26 mouse cellular contexts compared by ENCODE assay signal in genomic region chr6:136902527-136902926, GRCm38 (mm10). TPM values are rescaled to one million over a fixed set of nuclear protein-coding genes. Genes with fewer than 3 reads are reported as not detected.
"Had no signal": no experiment of that assay in that cellular context is flagged by ENCODE, and none has a peak within 500 bp of the region (broad histone marks: within the 10 kb centered on the region; RNA-seq: fewer than 3 reads in every experiment).

No protein-coding gene starts in this region.

- H3K27ac ChIP-seq: kidney, embryonic 15.5 days; limb, embryonic 12.5 days; limb, embryonic 15.5 days; liver, embryonic 14.5 days; macrophage; neural tube, embryonic 13.5 days had no signal

- H3K27me3 ChIP-seq: kidney, embryonic 15.5 days; limb, embryonic 12.5 days; limb, embryonic 15.5 days; megakaryocyte, embryonic 14.5 days; neural tube, embryonic 13.5 days had no signal

- H3K36me3 ChIP-seq: kidney, embryonic 15.5 days; limb, embryonic 12.5 days; limb, embryonic 15.5 days; neural tube, embryonic 13.5 days had no signal

- DNase-seq: kidney, adult 8-10 months; kidney, postnatal 14 days; kidney, postnatal 4 days; left cerebral cortex, postnatal 4 days; liver, postnatal 0 days; lung, embryonic 14.5 days; midbrain, embryonic 14.5 days; retina, postnatal 1 day; right cerebral cortex, postnatal 25 days; thymus, adult 18-20 months; thymus, postnatal 4 days had no signal

- H3K4me3 ChIP-seq: kidney, embryonic 15.5 days; limb, embryonic 12.5 days; limb, embryonic 15.5 days; megakaryocyte, embryonic 14.5 days; neural tube, embryonic 13.5 days had no signal

- H3K4me1 ChIP-seq: limb, embryonic 12.5 days had no signal

- H3K9me3 ChIP-seq: kidney, embryonic 15.5 days; limb, embryonic 12.5 days; limb, embryonic 15.5 days; megakaryocyte, embryonic 14.5 days; neural tube, embryonic 13.5 days had no signal

- ATAC-seq: liver, postnatal 0 days; lung, postnatal 0 days had no signal

RNA-seq across cellular contexts. Expression of gene Erp27, which starts 19.5 kb away (rescaled TPM):
- total RNA-seq: left cerebral cortex, adult 8-10 months had no signal
- polyA plus RNA-seq: macrophage; midbrain, embryonic 11.5 days; midbrain, embryonic 14.5 days; neural tube, embryonic 13.5 days had no signal

RNA-seq across cellular contexts. Expression of gene Pde6h, which starts 21.1 kb away (rescaled TPM):
- polyA plus RNA-seq: liver, embryonic 11.5 days; lung, embryonic 14.5 days; macrophage; midbrain, embryonic 11.5 days; midbrain, embryonic 14.5 days; neural tube, embryonic 13.5 days; stomach, embryonic 16.5 days had no signal

RNA-seq across cellular contexts. Expression of gene Mgp, which starts 26.9 kb away (rescaled TPM):
- total RNA-seq: neutrophil, adult 5-6 weeks had no signal
- polyA plus RNA-seq: macrophage had no signal

RNA-seq across cellular contexts. Expression of gene Art4, which starts 45.0 kb away (rescaled TPM):
- total RNA-seq: layer of hippocampus, adult 18-20 months; layer of hippocampus, postnatal 14 days; left cerebral cortex, adult 8-10 months; left cerebral cortex, postnatal 4 days had no signal
- polyA plus RNA-seq: macrophage; midbrain, embryonic 14.5 days had no signal
